Mouse (Mus musculus): ENCODE measurements at regions not wholly inside any gene's neighbourhood (a gene's known extent, or its start where the extent isn't known, plus 50 kb on each side); places are given as distances from the start of the nearest gene placed in this dataset.

DNA sequence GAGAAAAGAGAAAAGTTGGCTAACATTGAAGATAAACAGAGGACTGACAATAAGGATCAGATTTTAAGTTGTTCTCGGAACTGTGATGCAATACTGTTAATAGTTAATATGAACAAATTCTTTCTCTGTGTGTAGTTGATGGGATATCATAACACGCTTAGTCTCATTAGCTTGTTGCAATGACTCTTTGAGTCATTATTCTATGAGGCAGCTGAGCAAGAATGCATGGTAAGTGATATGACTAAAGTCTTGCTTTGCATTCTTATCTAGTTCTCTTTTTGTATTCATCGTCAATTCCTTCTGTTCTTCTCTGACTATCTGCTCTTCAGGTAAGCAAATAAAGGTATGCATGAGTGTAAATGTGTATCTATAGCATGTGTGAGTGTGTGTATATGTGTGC, 159.3 kb downstream of the Trim52 start:
- no peak for TF ChIP-seq CTCF (IDR thresholded peaks at IDR 0.05)
- Histone ChIP-seq H3K4me3 (no peak overlapping the region), H3K27ac (no peak overlapping the region)
- intact Hi-C loops (cut with DNase I): no loop called here
- DNase-seq (ENCODE audit: extremely low spot score in 1 of 2, low spot score in 2 of 2): no peak

DNA sequence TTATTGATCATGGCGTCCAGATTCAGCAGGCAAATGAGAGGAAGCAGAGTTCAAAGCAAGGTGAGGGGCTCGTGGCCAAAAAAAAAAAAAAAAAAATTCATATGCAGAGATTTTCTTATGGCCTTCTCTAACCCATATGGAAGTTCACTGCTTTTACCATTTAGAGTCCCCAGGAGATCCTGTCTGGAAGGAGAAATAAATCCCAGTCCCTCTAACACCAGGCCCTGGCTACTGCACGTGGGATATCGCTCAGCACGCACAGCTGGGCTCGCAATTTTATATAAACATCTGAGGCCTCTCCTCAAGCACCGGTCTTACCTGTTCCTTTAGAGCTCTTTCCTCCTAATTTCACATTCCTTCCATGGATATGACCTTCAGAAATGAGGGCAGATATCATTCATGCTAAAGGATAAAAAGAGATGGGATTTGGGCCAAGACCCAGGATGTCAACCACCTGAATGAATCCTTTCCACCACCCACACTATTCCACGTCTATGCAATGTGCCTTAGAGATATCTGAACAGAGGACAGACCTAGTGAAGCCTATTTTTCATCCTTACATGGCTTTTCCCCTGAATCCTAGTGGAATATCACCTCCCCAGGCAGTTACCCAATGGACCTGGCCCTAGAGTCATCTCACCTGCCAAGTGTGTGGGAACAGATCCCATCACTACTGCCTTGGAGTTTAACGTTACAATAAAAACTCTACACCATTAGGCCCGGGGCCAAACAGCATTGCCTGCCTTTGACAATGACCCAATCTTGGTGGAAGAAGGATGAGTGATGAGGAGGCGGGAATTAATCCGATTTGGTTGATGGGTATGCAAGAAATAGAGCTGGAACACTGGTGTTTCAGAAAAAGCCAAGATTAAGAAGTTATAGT, 161.9 kb downstream of the Trim52 start:
- no peak overlapping the region for H3K4me3 ChIP-seq
- no peak for TF ChIP-seq CTCF (IDR thresholded peaks at IDR 0.05)
- no peak for DNase-seq (ENCODE audit: extremely low spot score in 1 of 2, low spot score in 2 of 2)
- intact Hi-C loops (cut with DNase I): no loop called here
- no peak overlapping the region for H3K27ac ChIP-seq

DNA sequence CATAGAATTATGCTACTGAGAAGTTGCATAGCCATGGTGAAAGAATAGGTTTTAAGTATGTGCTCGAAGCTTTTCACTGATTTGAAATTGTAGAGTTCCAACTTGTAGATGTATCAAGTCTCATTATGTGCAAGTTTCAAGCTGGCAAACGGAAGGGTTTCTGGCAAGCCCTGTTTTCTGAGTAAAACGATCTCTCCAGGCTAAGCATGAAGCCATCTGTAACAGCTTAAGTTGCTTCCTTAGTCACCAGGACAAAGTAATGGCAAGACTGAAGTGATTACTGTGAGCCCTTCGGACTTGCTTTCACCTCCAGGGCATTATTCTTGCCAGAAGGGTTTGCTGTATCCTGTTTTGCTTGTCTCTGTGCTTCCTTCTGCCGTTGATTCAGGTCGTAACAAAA, 163.7 kb downstream of the Trim52 start:
- TF ChIP-seq CTCF (IDR thresholded peaks at IDR 0.05): no peak
- no peak overlapping the region for H3K27ac ChIP-seq
- intact Hi-C loops (cut with DNase I): no loop called here
- H3K4me3 ChIP-seq: no peak overlapping the region
- no peak for DNase-seq (ENCODE audit: extremely low spot score in 1 of 2, low spot score in 2 of 2)

DNA sequence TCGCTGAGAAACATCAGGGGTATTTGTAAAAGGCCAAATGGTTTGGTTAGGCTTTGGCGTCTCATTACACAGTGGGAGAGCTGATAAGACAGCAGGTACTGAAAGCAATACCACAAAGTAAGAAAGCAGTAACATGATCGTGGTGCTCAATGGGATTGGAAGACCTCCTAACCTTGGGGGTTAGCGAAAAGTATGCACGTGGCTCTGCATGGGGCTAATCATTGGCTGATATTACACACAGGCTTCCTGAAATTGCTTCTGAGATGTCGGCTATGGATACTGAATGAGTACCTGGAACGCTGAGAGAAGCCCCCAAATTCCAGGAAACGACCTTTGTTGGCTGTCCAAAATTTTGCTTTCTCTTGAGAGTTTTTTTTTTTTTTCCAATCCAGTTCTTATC, 207.6 kb downstream of the Trim52 start:
- intact Hi-C loops (cut with DNase I): no loop called here
- no peak overlapping the region for H3K27ac ChIP-seq
- TF ChIP-seq CTCF (IDR thresholded peaks at IDR 0.05): no peak
- no peak for DNase-seq (ENCODE audit: extremely low spot score in 1 of 2, low spot score in 2 of 2)
- no peak overlapping the region for H3K4me3 ChIP-seq

DNA sequence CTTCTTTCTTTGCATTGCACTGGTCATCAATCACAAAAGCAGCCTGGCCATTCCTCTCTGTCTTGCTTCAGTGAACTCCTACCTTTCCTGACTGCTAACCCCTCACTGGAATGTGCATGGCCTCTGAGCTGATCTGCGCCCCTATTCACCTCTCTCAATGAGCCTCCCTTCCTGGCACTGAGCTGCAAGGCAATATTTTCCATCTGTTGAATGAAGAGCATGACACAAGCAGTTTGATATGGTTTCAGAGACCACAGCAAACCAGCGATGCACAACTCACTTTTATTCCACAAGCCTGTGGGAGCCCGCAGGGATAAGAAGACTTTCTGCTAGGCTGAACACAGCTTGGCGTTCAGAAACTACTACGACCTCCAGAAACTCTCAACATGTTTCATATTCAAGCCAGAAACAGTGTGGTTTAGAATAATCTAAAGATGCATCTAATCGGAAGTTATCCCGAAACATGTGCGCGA, 208.1 kb downstream of the Trim52 start:
- TF ChIP-seq CTCF (IDR thresholded peaks at IDR 0.05): no peak
- no peak for DNase-seq (ENCODE audit: extremely low spot score in 1 of 2, low spot score in 2 of 2)
- intact Hi-C loops (cut with DNase I): no loop called here
- H3K4me3 ChIP-seq: no peak overlapping the region
- no peak overlapping the region for H3K27ac ChIP-seq

DNA sequence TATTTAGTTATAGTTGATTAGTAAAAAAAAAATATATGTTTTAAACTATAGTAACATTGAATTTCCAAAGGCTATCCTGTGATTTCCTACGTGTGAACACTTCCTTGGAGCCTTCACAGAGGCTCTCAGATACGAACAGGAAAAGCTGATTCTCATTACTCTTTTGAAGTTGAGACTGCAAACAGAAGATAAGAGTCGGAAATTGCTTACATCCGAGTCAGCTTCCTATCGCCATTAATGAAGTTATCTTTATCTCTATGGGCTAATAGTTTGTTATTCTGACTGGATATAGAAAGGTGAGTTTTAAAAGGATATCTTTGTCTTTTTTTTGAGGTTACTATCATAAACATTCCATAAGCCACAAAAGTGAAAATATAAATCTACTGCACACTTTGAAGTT, 212.8 kb downstream of the Trim52 start:
- intact Hi-C loops (cut with DNase I): no loop called here
- Histone ChIP-seq H3K27ac (no peak overlapping the region), H3K4me3 (no peak overlapping the region)
- DNase-seq (ENCODE audit: extremely low spot score in 1 of 2, low spot score in 2 of 2): no peak
- no peak for TF ChIP-seq CTCF (IDR thresholded peaks at IDR 0.05)

DNA sequence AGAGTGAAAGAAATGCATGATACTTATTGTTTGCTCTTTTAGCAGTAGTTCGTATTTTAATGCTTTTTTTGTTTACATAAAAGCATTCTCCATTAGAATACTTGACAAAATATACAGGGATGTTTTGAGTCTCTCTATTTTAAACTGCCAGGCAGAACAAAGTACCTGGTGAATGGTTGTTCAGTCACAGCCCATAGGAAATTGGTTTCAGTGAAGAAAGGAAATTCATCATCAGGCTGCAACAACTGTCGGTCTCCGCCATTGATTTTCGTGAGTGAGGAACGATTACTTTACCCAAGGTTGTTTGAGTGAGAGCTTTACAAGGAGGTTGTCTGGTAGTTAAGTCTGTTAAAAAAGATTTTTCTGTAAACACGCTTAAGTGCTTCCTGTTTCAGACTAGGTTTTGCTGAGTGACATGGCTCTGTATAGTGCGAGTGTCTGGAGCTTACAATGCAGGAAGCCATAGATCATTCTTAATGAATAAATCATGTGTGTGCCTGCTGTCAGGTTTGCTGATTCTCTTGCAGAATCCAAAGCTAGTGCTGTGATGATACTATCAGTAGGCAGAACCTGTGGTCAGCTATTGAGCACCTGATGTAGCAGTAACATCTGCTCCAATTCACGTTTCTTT, 221.8 kb downstream of the Trim52 start:
- Histone ChIP-seq H3K4me3 (no peak overlapping the region), H3K27ac (no peak overlapping the region)
- intact Hi-C loops (cut with DNase I): no loop called here
- no peak for TF ChIP-seq CTCF (IDR thresholded peaks at IDR 0.05)
- no peak for DNase-seq (ENCODE audit: extremely low spot score in 1 of 2, low spot score in 2 of 2)

DNA sequence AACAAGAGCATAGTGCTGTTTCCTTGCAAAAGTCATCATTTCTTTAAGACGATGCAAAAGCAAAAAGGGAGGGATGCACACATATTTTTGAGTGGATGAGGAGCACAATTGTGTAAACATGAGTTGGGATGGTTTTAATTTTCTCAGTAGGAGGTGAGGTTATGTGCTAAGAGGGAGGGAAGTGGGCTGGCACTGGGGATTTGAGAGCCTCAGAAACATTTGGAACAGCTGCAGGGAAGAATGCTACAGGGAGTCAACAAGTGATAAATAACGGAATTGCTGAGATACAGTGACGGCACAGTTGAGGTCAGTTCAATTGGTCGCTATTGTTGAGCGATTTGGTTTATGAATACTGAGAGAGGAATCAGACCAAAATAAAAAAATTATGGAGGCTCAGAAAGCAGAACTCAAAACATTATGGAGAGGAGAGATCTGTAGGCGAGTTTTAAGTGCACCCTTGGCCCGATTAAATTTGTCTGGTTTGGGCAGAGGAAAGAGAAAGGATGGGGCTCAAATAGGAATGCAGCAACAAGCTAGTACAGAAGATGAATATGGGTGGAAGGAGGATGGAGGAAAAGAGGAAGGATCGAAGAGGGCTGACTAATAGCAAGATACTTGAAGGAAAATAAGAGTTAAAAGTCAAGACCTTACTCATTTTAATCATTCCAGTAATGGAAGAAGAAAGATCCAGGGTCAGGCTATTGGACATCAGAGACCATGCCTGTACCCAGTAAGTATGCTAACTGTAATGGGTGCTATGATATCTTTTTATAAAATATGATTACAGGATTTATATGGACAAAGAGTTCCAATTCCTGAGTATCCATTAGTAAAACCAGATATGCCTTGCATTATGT, 259.0 kb downstream of the Trim52 start:
- intact Hi-C loops (cut with DNase I): no loop called here
- no peak for DNase-seq (ENCODE audit: extremely low spot score in 1 of 2, low spot score in 2 of 2)
- H3K4me3 ChIP-seq: no peak overlapping the region
- TF ChIP-seq CTCF (IDR thresholded peaks at IDR 0.05): no peak
- no peak overlapping the region for H3K27ac ChIP-seq

DNA sequence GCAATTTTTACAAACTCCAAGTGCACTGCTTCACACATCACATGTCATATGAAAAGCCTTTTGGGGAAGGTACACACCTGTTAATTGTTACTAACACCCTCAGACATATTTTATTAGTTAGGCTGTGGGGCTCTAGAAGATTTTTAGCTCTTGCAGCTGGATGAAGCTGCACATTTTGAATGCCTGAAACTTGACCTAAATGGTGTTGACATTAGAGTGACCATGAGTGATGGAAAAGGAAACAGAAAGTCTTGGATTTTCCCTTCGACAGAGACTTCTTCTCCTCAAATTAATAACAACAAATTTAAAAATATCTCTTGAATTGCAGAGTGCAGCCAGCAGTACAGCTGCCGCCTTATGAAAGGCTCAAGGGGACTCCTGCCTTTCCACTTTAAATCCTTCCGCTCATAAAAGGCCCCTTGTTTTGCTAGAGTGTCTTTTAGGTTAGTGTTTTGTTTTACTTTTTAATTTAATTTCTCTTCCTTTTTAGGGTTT, 259.7 kb downstream of the Trim52 start:
- TF ChIP-seq CTCF (IDR thresholded peaks at IDR 0.05): no peak
- no peak for DNase-seq (ENCODE audit: extremely low spot score in 1 of 2, low spot score in 2 of 2)
- intact Hi-C loops (cut with DNase I): no loop called here
- no peak overlapping the region for H3K27ac ChIP-seq
- H3K4me3 ChIP-seq: no peak overlapping the region

DNA sequence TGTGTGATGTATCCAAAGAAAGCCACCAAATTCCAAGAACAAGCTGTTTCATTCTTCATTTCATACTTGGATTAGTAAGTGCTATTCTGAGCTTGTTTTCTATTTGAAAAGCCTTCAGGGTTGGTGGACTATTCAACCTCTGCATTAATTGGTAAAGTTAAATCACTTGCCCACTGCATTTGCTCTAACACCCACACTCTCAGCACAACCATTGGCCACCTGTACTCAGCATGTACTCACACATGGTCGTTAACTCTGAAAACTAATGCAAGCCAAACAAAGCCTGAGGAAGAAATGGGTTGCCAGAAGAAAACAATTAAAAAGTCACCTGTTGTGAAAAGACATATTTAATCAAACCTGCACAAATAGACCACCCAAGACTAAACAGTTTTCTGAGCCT, 267.5 kb downstream of the Trim52 start:
- H3K27ac ChIP-seq: no peak overlapping the region
- intact Hi-C loops (cut with DNase I): no loop called here
- no peak for TF ChIP-seq CTCF (IDR thresholded peaks at IDR 0.05)
- H3K4me3 ChIP-seq: no peak overlapping the region
- no peak for DNase-seq (ENCODE audit: extremely low spot score in 1 of 2, low spot score in 2 of 2)

DNA sequence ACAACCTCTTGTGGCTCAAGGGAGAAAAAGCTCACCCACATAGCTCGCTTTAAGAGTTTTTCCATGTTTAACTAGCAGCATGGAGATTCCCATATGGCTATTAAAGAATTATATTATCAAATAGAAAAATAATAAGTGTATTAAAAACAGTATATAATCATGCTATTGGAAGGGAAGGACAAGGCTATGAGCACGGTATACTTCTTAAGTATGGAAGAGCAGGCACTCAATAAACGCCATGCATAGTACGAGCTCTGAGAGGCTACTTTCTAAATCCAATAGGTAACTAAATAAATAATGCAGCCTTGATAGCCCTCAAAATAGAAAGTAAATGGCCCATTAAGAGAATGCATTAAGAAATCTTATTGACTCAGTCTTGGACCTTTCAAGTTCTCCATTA, 273.6 kb downstream of the Trim52 start:
- no peak overlapping the region for H3K27ac ChIP-seq
- no peak for TF ChIP-seq CTCF (IDR thresholded peaks at IDR 0.05)
- H3K4me3 ChIP-seq: no peak overlapping the region
- DNase-seq (ENCODE audit: extremely low spot score in 1 of 2, low spot score in 2 of 2): no peak
- intact Hi-C loops (cut with DNase I): no loop called here

DNA sequence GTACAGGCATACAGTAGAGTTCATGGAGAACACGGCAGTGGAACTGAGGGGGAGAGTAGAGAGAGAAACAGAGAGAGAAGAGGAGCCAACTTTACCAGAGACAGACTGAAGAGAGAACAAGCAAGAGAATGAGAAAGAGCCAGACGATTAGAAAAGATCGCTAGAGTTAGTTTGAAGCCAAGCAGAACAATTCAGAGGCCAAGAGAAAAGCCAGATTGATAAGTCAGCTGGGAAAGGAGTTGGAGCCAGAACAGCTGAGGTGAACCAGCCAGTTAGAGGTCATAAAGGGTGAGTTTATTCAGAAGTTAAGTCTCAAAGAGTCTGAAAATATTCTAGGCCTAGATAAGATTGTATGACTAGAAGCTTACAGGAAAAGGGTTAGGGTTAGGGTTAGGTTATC, 281.7 kb downstream of the Trim52 start:
- DNase-seq (ENCODE audit: extremely low spot score in 1 of 2, low spot score in 2 of 2): no peak
- H3K4me3 ChIP-seq: no peak overlapping the region
- intact Hi-C loops (cut with DNase I): no loop called here
- H3K27ac ChIP-seq: no peak overlapping the region
- no peak for TF ChIP-seq CTCF (IDR thresholded peaks at IDR 0.05)

All from left cerebral cortex, adult 2 months (tissue).